Mouse (Mus musculus) E14TG2a.4 (cell line): ENCODE measurements around the gene Cpa5.

Experiments
- H3K27me3 ChIP-seq: 2 replicates; pipeline ENCODE4 v1.6.1; 2014; ENCODE audit warnings: low read length, control low read depth; ENCODE audit not compliant: insufficient read depth
- H3K36me3 ChIP-seq: 2 replicates; pipeline ENCODE4 v1.6.1; 2014; ENCODE audit warnings: low read length, control low read depth; ENCODE audit not compliant: insufficient read depth
- H3K4me1 ChIP-seq: replicated peaks from 2 replicates; pipeline ENCODE4 v1.6.1; 2014; ENCODE audit warnings: low read depth, low read length, control low read depth
- H3K4me3 ChIP-seq: replicated peaks from 2 replicates; pipeline ENCODE4 v1.5.1; 2014; ENCODE audit warnings: mild to moderate bottlenecking, low read length
- H3K9me3 ChIP-seq: 2 replicates; pipeline ENCODE4 v1.6.1; 2014; ENCODE audit warnings: low read length, control low read depth
- CTCF ChIP-seq: conservative IDR thresholded peaks from 2 replicates; pipeline ENCODE4 v1.5.1; 2014; ENCODE audit warnings: low read length
- NANOG ChIP-seq: IDR thresholded peaks from 2 replicates; pipeline ENCODE4 v1.6.1; 2014; ENCODE audit warnings: borderline replicate concordance, low read length, mixed read lengths
- POU5F1 ChIP-seq: IDR thresholded peaks from 2 replicates; pipeline ENCODE4 v1.6.1; 2014; ENCODE audit warnings: low read length, borderline replicate concordance

The Cpa5 gene

GRCm38 (mm10) chr6:30610710-30611109, at the start of gene Cpa5:
Gene Cpa5, plus strand, starts transcription at chr6:30611010.
- TF ChIP-seq NANOG (no peak), POU5F1 (no peak), CTCF (no peak)

GRCm38 (mm10) chr6:30562132-30562531, 48.7 kb upstream of the Cpa5 start:
- H3K36me3 ChIP-seq, result no peaks in the 10 kb centered on the region
- no peaks in the 10 kb centered on the region for H3K4me1 ChIP-seq
- H3K9me3 ChIP-seq, result no peaks in the 10 kb centered on the region
- no peak for TF ChIP-seq CTCF
- TF ChIP-seq NANOG, result no peak
- no peak for TF ChIP-seq POU5F1
- H3K4me3 ChIP-seq, result no peak overlapping the region
- peaks cover 6% of the 10 kb centered on the region for H3K27me3 ChIP-seq

More at GRCm38 (mm10) chr6:30610710-30611109, at the start of gene Cpa5:
- H3K9me3 ChIP-seq, result peaks cover 4% of the 10 kb centered on the region; the same call in 1 of the 2 replicates
- peaks cover 19% of the 10 kb centered on the region for H3K27me3 ChIP-seq
- no peaks in the 10 kb centered on the region for H3K36me3 ChIP-seq
- no peak within 1 kb of the TSS for H3K4me3 ChIP-seq
- H3K4me1 ChIP-seq, result no peaks in the 10 kb centered on the region

GRCm38 (mm10) chr6:30563575-30563974, 47.2 kb upstream of the Cpa5 start:
- no peaks in the 10 kb centered on the region for H3K36me3 ChIP-seq

GRCm38 (mm10) chr6:30564051-30564450, 46.8 kb upstream of the Cpa5 start:
- Histone ChIP-seq H3K4me3 (no peak overlapping the region), H3K9me3 (no peaks in the 10 kb centered on the region)
- no peak for TF ChIP-seq NANOG
- no peak for TF ChIP-seq POU5F1
- no peak for TF ChIP-seq CTCF

More at GRCm38 (mm10) chr6:30563575-30563974, 47.2 kb upstream of the Cpa5 start:
- no peak for TF ChIP-seq NANOG
- no peak for TF ChIP-seq CTCF
- no peak for TF ChIP-seq POU5F1
- Histone ChIP-seq H3K4me3 (no peak overlapping the region), H3K9me3 (no peaks in the 10 kb centered on the region), H3K4me1 (no peaks in the 10 kb centered on the region), H3K27me3 (peaks cover 6% of the 10 kb centered on the region)

GRCm38 (mm10) chr6:30568069-30568468, 42.7 kb upstream of the Cpa5 start, which contains the start of gene Cpa4:
Gene Cpa4, plus strand, starts transcription at chr6:30568369.
- Histone ChIP-seq H3K36me3 (no peaks in the 10 kb centered on the region), H3K27me3 (peaks cover 35% of the 10 kb centered on the region), H3K9me3 (no peaks in the 10 kb centered on the region), H3K4me1 (no peaks in the 10 kb centered on the region), H3K4me3 (no peak within 1 kb of the TSS)
- TF ChIP-seq CTCF (no peak), POU5F1 (no peak)

More at GRCm38 (mm10) chr6:30564051-30564450, 46.8 kb upstream of the Cpa5 start:
- Histone ChIP-seq H3K36me3 (no peaks in the 10 kb centered on the region), H3K27me3 (peaks cover 7% of the 10 kb centered on the region), H3K4me1 (no peaks in the 10 kb centered on the region)

GRCm38 (mm10) chr6:30569331-30569730, 41.5 kb upstream of the Cpa5 start:
- Histone ChIP-seq H3K36me3 (no peaks in the 10 kb centered on the region), H3K27me3 (peaks cover 46% of the 10 kb centered on the region), H3K9me3 (no peaks in the 10 kb centered on the region), H3K4me1 (no peaks in the 10 kb centered on the region), H3K4me3 (no peak overlapping the region)
- TF ChIP-seq CTCF (no peak), NANOG (no peak), POU5F1 (no peak)

- Histone ChIP-seq H3K9me3 (no peaks in the 10 kb centered on the region), H3K4me3 (no peak overlapping the region), H3K36me3 (no peaks in the 10 kb centered on the region), H3K27me3 (peaks cover 51% of the 10 kb centered on the region), H3K4me1 (no peaks in the 10 kb centered on the region)
- no peak for TF ChIP-seq NANOG
- no peak for TF ChIP-seq CTCF
- no peak for TF ChIP-seq POU5F1
Observed at GRCm38 (mm10) chr6:30570012-30570411, 40.8 kb upstream of the Cpa5 start.

- H3K27me3 ChIP-seq, result peaks cover 57% of the 10 kb centered on the region
- no peaks in the 10 kb centered on the region for H3K9me3 ChIP-seq
- no peak for TF ChIP-seq POU5F1
- no peak for TF ChIP-seq NANOG
- no peak for TF ChIP-seq CTCF
- no peaks in the 10 kb centered on the region for H3K36me3 ChIP-seq
- H3K4me3 ChIP-seq, result no peak overlapping the region
- H3K4me1 ChIP-seq, result no peaks in the 10 kb centered on the region
Observed at GRCm38 (mm10) chr6:30572456-30573311, 38.1 kb upstream of the Cpa5 start.

GRCm38 (mm10) chr6:30573380-30573779, 37.4 kb upstream of the Cpa5 start:
- TF ChIP-seq POU5F1 (no peak), NANOG (no peak), CTCF (no peak)
- Histone ChIP-seq H3K9me3 (no peaks in the 10 kb centered on the region), H3K36me3 (no peaks in the 10 kb centered on the region), H3K27me3 (peaks cover 57% of the 10 kb centered on the region), H3K4me1 (no peaks in the 10 kb centered on the region), H3K4me3 (no peak overlapping the region)
